Mouse (Mus musculus) heart, postnatal 25 days (tissue): Measurements from ENCODE around the gene Fyttd1. TPM values are rescaled to one million over a fixed set of nuclear protein-coding genes. Genes with fewer than 3 reads are reported as not detected.
A peak's percentile ranks its signal among the peaks of the same experiment; 100 is the strongest.
"Not testable (repeated sequence)": the region's sequence is repeated elsewhere in the genome, so short reads cannot be mapped to it uniquely, and the experiment has no call there.

ENCODE experiments used
- DNase-seq: peaks from one replicate; pipeline ENCODE4 v3.0.0; 2022; ENCODE audit warnings: low spot score
- intact Hi-C: fragments of 180-260 bp; cut with DNase I; formaldehyde crosslinking; loops from one replicate; pipeline ENCODE4 v1.15.1; 2025
- total RNA-seq, 2 experiments: library from RNA; stranded (reverse); gene quantifications; 2 replicates each; pipeline ENCODE4 v1.2.3; 2021

The Fyttd1 gene
- 100 to 1,000 TPM; 106 to 109 TPM for total RNA-seq

GRCm38 (mm10) chr16:32877343-32878156 lies at the start of gene Fyttd1, which contains the start of gene Rubcn:
Gene Fyttd1, plus strand, starts transcription at chr16:32877500.
Gene Rubcn, minus strand, starts transcription at chr16:32877766.
- intact Hi-C loops: loop anchor here (2.0 to 5.0 kb wide), 2 partner anchors 25 to 65 kb away; partner anchors contain the start of gene Smbd1
- peak; percentile 93 for DNase-seq

GRCm38 (mm10) chr16:32829104-32829503 lies 48.2 kb upstream of the Fyttd1 start:
- no peak for DNase-seq
- intact Hi-C loops: no loop called here

- DNase-seq: no peak
- intact Hi-C loops: no loop called here
Measured at GRCm38 (mm10) chr16:32831501-32831900, 45.8 kb upstream of the Fyttd1 start.

- DNase-seq: no peak
- intact Hi-C loops: no loop called here
Measured at GRCm38 (mm10) chr16:32847103-32847502, 30.2 kb upstream of the Fyttd1 start.

GRCm38 (mm10) chr16:32849042-32849830 lies 28.1 kb upstream of the Fyttd1 start:
- intact Hi-C loops: no loop called here
- DNase-seq: no peak

- no peak for DNase-seq
- intact Hi-C loops: loop anchor here (2.0 to 5.0 kb wide), 2 partner anchors 25 to 36 kb away; no protein-coding TSS in a partner anchor
Measured at GRCm38 (mm10) chr16:32853492-32854049, 23.7 kb upstream of the Fyttd1 start.

GRCm38 (mm10) chr16:32854050-32854571 lies 23.2 kb upstream of the Fyttd1 start:
- intact Hi-C loops: loop anchor here (5.0 kb wide), 1 partner anchor 37 kb away; no protein-coding TSS in a partner anchor
- DNase-seq: no peak

GRCm38 (mm10) chr16:32856751-32857150 lies 20.5 kb upstream of the Fyttd1 start:
- intact Hi-C loops: no loop called here
- no peak for DNase-seq

GRCm38 (mm10) chr16:32858356-32858755 lies 18.9 kb upstream of the Fyttd1 start:
- no peak for DNase-seq
- intact Hi-C loops: no loop called here

- intact Hi-C loops: no loop called here
- DNase-seq: peak; percentile 40
Measured at GRCm38 (mm10) chr16:32858771-32859636, 18.3 kb upstream of the Fyttd1 start.

- DNase-seq: no peak
- intact Hi-C loops: no loop called here
Measured at GRCm38 (mm10) chr16:32861813-32862385, 15.4 kb upstream of the Fyttd1 start.

GRCm38 (mm10) chr16:32865401-32865800 lies 11.9 kb upstream of the Fyttd1 start:
- no peak for DNase-seq
- intact Hi-C loops: no loop called here

- intact Hi-C loops: no loop called here
- no peak for DNase-seq
Measured at GRCm38 (mm10) chr16:32866713-32867112, 10.6 kb upstream of the Fyttd1 start.

- intact Hi-C loops: loop anchor here (1.0 kb wide), 1 partner anchor 8 kb away; no protein-coding TSS in a partner anchor
Measured at GRCm38 (mm10) chr16:32867919-32868552, 9.3 kb upstream of the Fyttd1 start.

GRCm38 (mm10) chr16:32870231-32870630 lies 7.1 kb upstream of the Fyttd1 start:
- no peak for DNase-seq
- intact Hi-C loops: no loop called here

More at GRCm38 (mm10) chr16:32867919-32868552, 9.3 kb upstream of the Fyttd1 start:
- peak; percentile 86 for DNase-seq

- intact Hi-C loops: no loop called here
- no peak for DNase-seq
Measured at GRCm38 (mm10) chr16:32873366-32873765, 3.9 kb upstream of the Fyttd1 start.

GRCm38 (mm10) chr16:32875281-32875680 lies 2.0 kb upstream of the Fyttd1 start:
- intact Hi-C loops: loop anchor here (5.0 kb wide), 1 partner anchor 63 kb away; the partner anchor contains the start of gene Smbd1
- DNase-seq: not testable (repeated sequence)

- no peak for DNase-seq
- intact Hi-C loops: loop anchor here (1.0 to 5.0 kb wide), 2 partner anchors 8 to 64 kb away; partner anchors contain the start of gene Smbd1
Measured at GRCm38 (mm10) chr16:32875847-32876246, 1.5 kb upstream of the Fyttd1 start.
